In genomic region chr7:71092825-71093224, GRCm38 (mm10) we compare ENCODE assay signal across 17 mouse cellular contexts.
DNase-seq lines count a peak whose midpoint lies in the region; ATAC-seq and TF ChIP-seq lines count a peak whose summit lies in the region.
"Had no signal": no experiment of that assay in that cellular context is flagged by ENCODE, and none has a peak within 500 bp of the region (broad histone marks: within the 10 kb centered on the region; RNA-seq: fewer than 3 reads in every experiment).

No protein-coding gene starts in this region.

- H3K27me3 ChIP-seq in heart, postnatal 0 days (ENCODE audit: control insufficient read depth, insufficient read depth, low read length) = no peaks in the 10 kb centered on the region
- no peaks in the 10 kb centered on the region for H3K27me3 ChIP-seq in lung, embryonic 14.5 days (ENCODE audit: insufficient read depth, low read length)
- H3K27me3 ChIP-seq in liver, embryonic 15.5 days = no peaks in the 10 kb centered on the region
- H3K27me3 ChIP-seq: forebrain, embryonic 13.5 days; hindbrain, embryonic 15.5 days had no signal

- TF ChIP-seq EP300 in heart, postnatal 0 days (IDR thresholded peaks at IDR 0.05; ENCODE audit: low read depth) = no peak

- H3K9me3 ChIP-seq in heart, postnatal 0 days (replicated peaks; ENCODE audit: control insufficient read depth, low read length) = no peaks in the 10 kb centered on the region
- H3K9me3 ChIP-seq in lung, embryonic 14.5 days (ENCODE audit: low read depth, low read length) = no peaks in the 10 kb centered on the region
- no peaks in the 10 kb centered on the region for H3K9me3 ChIP-seq in liver, embryonic 15.5 days (replicated peaks)
- H3K9me3 ChIP-seq: embryonic facial prominence, embryonic 10.5 days; forebrain, embryonic 13.5 days; G1E; hindbrain, embryonic 15.5 days had no signal

- no peak for TF ChIP-seq CTCF in gastrocnemius, adult 2 months (IDR thresholded peaks at IDR 0.05)
- no peak for TF ChIP-seq CTCF in heart, postnatal 0 days (IDR thresholded peaks at IDR 0.05; ENCODE audit: low read depth)
- no peak for TF ChIP-seq CTCF in lung, embryonic 14.5 days (IDR thresholded peaks at IDR 0.05; ENCODE audit: low read depth)

- H3K4me2 ChIP-seq in heart, postnatal 0 days (ENCODE audit: low read depth, low read length) = no peak overlapping the region
- no peak overlapping the region for H3K4me2 ChIP-seq in lung, embryonic 14.5 days
- no peak overlapping the region for H3K4me2 ChIP-seq in liver, embryonic 15.5 days
- H3K4me2 ChIP-seq: forebrain, embryonic 13.5 days; hindbrain, embryonic 15.5 days had no signal

- H3K36me3 ChIP-seq in heart, postnatal 0 days (replicated peaks; ENCODE audit: control insufficient read depth, insufficient read depth, low read length) = no peaks in the 10 kb centered on the region
- no peaks in the 10 kb centered on the region for H3K36me3 ChIP-seq in lung, embryonic 14.5 days (ENCODE audit: insufficient read depth)
- H3K36me3 ChIP-seq in liver, embryonic 15.5 days (replicated peaks) = no peaks in the 10 kb centered on the region
- H3K36me3 ChIP-seq: embryonic facial prominence, embryonic 10.5 days; G1E; hindbrain, embryonic 15.5 days had no signal

- DNase-seq in gastrocnemius, adult 2 months = no peak
- no peak for DNase-seq in gastrocnemius, postnatal 36 days
- no peak for DNase-seq in heart, postnatal 0 days (ENCODE audit: low spot score)
- no peak for DNase-seq in heart, adult 18-20 months
- DNase-seq in lung, embryonic 14.5 days = no peak
- DNase-seq in lung, postnatal 36 days = no peak
- DNase-seq in right cerebral cortex, postnatal 14 days = no peak
- DNase-seq: adrenal gland, adult 8-10 months; B cell, adult 2 months; cerebellum, adult 2 months; forebrain, postnatal 0 days had no signal

- no peak overlapping the region for H3K4me3 ChIP-seq in gastrocnemius, adult 2 months
- no peak overlapping the region for H3K4me3 ChIP-seq in heart, postnatal 0 days (ENCODE audit: low read depth, low read length)
- no peak overlapping the region for H3K4me3 ChIP-seq in lung, embryonic 14.5 days (ENCODE audit: low read depth, low read length)
- H3K4me3 ChIP-seq in liver, embryonic 15.5 days (replicated peaks) = no peak overlapping the region
- H3K4me3 ChIP-seq: embryonic facial prominence, embryonic 10.5 days; forebrain, embryonic 13.5 days; hindbrain, embryonic 15.5 days had no signal

- intact Hi-C loops in gastrocnemius, adult 2 months (cut with DNase I) = no loop called here
- intact Hi-C loops in gastrocnemius, postnatal 36 days (cut with DNase I) = no loop called here

- H3K4me1 ChIP-seq in heart, postnatal 0 days (ENCODE audit: control insufficient read depth, insufficient read depth) = no peaks in the 10 kb centered on the region
- peaks cover 5% of the 10 kb centered on the region; the same call in 1 of the 2 replicates for H3K4me1 ChIP-seq in lung, embryonic 14.5 days (ENCODE audit: insufficient read depth)
- H3K4me1 ChIP-seq in liver, embryonic 15.5 days (replicated peaks) = peaks cover 12% of the 10 kb centered on the region; the same call in 1 of the 2 replicates
- H3K4me1 ChIP-seq: forebrain, embryonic 13.5 days; hindbrain, embryonic 15.5 days had no signal

- no peak for ATAC-seq in heart, postnatal 0 days (ENCODE audit: insufficient read depth, low read depth)
- peak; percentile 72 for ATAC-seq in lung, embryonic 14.5 days (ENCODE audit: insufficient read depth)
- ATAC-seq in liver, embryonic 15.5 days (ENCODE audit: insufficient read depth) = 0 out of 2 replicates have a peak, but pooled peaks have one; percentile 51
- ATAC-seq: CD4-positive, CD25-positive, alpha-beta regulatory T cell, adult 4 months; forebrain, embryonic 13.5 days; forebrain, postnatal 0 days had no signal

- H3K9ac ChIP-seq in heart, postnatal 0 days (replicated peaks; ENCODE audit: low read depth, low read length) = no peak overlapping the region
- no peak overlapping the region for H3K9ac ChIP-seq in lung, embryonic 14.5 days
- no peak overlapping the region for H3K9ac ChIP-seq in liver, embryonic 15.5 days
- H3K9ac ChIP-seq: forebrain, embryonic 13.5 days; forebrain, postnatal 0 days; hindbrain, embryonic 15.5 days had no signal

- peak overlapping the region; percentile 56; the same call in 1 of the 2 replicates for H3K27ac ChIP-seq in gastrocnemius, adult 2 months
- peak overlapping the region; percentile 31; the same call in 1 of the 2 replicates for H3K27ac ChIP-seq in heart, postnatal 0 days (ENCODE audit: low read depth)
- H3K27ac ChIP-seq in lung, embryonic 14.5 days (ENCODE audit: low read depth) = peak overlapping the region; percentile 88; the same call in 1 of the 2 replicates
- 0 out of 2 replicates have a peak overlapping the region, but pooled peaks have one; percentile 19 for H3K27ac ChIP-seq in liver, embryonic 15.5 days (replicated peaks)
- H3K27ac ChIP-seq: embryonic facial prominence, embryonic 10.5 days; forebrain, embryonic 13.5 days; hindbrain, embryonic 15.5 days had no signal

Comparison
In these comparisons a context has a peak if more than half of its experiments do, and no peak if none do; other contexts are left out.
1. H3K27ac ChIP-seq: peak in every context shown above with its lines; median percentile 88 in lung, embryonic 14.5 days; 56 in gastrocnemius, adult 2 months; 31 in heart, postnatal 0 days; 19 in liver, embryonic 15.5 days.